Mouse (Mus musculus) embryo, embryonic 9.5 days (tissue): Measurements from ENCODE around the gene Zic4.
A peak's percentile ranks its signal among the peaks of the same experiment; 100 is the strongest.

Experiments used
- DNase-seq: peaks from one replicate; pipeline ENCODE4 v3.0.0-alpha.2; 2017; ENCODE audit errors: extremely low spot score

Zic4 gene

GRCm38 (mm10) chr9:91363011-91363730, 958 bp downstream of the Zic4 start:
- DNase-seq, result peak; percentile 46

- no peak for DNase-seq
Observed at GRCm38 (mm10) chr9:91363814-91364126, 1.6 kb downstream of the Zic4 start.

- peak; percentile 68 for DNase-seq
Observed at GRCm38 (mm10) chr9:91364127-91364970, 2.1 kb downstream of the Zic4 start.

GRCm38 (mm10) chr9:91364971-91365501, 2.8 kb downstream of the Zic4 start:
- DNase-seq, result peak; percentile 76

GRCm38 (mm10) chr9:91365664-91366063, 3.5 kb downstream of the Zic4 start, which contains the start of gene Zic1:
Gene Zic1 (minus strand): TSS chr9:91365810.
- DNase-seq, result peak; percentile 84

- DNase-seq, result no peak
Observed at GRCm38 (mm10) chr9:91366226-91366998, 4.2 kb downstream of the Zic4 start.

- no peak for DNase-seq
Observed at GRCm38 (mm10) chr9:91366999-91367811, 5.0 kb downstream of the Zic4 start.

GRCm38 (mm10) chr9:91368150-91368549, 5.9 kb downstream of the Zic4 start:
- DNase-seq, result no peak

GRCm38 (mm10) chr9:91368946-91369292, 6.7 kb downstream of the Zic4 start:
- DNase-seq, result no peak

- DNase-seq, result no peak
Observed at GRCm38 (mm10) chr9:91369293-91369991, 7.2 kb downstream of the Zic4 start.

- no peak for DNase-seq
Observed at GRCm38 (mm10) chr9:91370191-91370708, 8.0 kb downstream of the Zic4 start.

- no peak for DNase-seq
Observed at GRCm38 (mm10) chr9:91371011-91371410, 8.8 kb downstream of the Zic4 start.

GRCm38 (mm10) chr9:91371608-91372007, 9.4 kb downstream of the Zic4 start:
- DNase-seq, result no peak

- DNase-seq, result no peak
Observed at GRCm38 (mm10) chr9:91373811-91374575, 11.8 kb downstream of the Zic4 start.

GRCm38 (mm10) chr9:91374665-91375064, 12.5 kb downstream of the Zic4 start:
- no peak for DNase-seq

GRCm38 (mm10) chr9:91377036-91377872, 15.0 kb downstream of the Zic4 start:
- no peak for DNase-seq

- no peak for DNase-seq
Observed at GRCm38 (mm10) chr9:91377873-91378150, 15.6 kb downstream of the Zic4 start.

- no peak for DNase-seq
Observed at GRCm38 (mm10) chr9:91378411-91379299, 16.4 kb downstream of the Zic4 start.
